Mouse (Mus musculus): ENCODE results near the gene Robo2.

The Robo2 gene

DNA sequence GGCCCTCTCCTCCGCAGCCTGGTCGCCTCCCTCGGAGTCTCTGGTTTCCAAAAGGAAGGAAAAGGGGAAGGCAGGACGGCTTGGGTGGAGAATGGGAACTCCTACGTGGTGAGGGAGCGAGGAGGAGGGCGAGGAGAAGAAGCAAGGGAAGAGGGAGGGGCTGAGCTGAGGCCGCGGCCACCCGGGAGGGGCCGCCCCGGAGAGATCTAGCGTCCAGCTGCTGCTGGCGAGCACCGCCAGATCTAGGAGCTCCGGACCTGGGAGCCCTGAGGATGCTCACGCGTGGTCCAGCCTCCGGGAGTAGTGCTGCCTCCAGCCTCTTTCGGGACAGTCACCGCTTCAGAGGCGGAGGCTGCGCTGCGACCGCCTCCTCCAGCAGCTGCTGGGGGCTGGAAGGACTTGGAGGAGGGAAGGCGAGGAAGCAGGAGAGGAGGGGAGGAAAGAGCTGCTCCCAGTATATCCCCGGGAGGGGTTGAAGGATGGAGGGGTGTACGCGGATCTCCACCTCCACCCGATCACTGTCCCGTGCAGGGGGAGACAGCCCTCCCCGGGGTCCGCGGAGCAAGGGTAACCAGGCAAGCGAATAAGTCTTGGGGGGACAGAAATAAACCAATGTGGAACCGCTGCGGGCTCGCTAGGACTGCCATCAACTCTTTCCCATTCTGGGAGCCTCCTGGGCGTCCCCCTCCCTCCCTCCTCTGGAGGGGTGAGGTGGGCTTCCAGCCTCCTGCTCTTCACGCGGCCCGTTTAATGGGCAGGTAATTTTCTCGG is at the start of gene Robo2:
TSS of gene Robo2 (minus strand) at position 345 of the 771 bp plus-strand sequence.
- in situ Hi-C loops (cut with MboI, MseI): no loop called here

DNA sequence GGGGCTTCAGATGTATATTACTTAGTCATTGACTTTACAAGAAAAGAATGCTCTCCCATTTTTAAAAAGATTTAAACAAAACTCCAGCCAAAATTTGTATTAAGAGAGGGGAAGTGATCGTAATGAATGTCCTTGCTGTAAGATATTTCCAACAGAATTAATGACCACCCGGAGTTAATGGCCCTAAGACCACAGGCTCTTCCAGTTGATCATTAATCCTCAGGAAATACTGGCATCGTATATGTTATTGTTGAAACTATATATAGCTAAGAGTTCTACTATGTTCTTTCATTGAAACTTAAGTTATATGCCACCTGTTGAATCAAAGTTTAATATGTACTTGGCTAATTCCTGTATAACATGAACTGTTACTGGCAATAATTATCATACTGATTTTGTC is 46.5 kb upstream of the Robo2 start:
- in situ Hi-C loops (cut with MboI, MseI): no loop called here

DNA sequence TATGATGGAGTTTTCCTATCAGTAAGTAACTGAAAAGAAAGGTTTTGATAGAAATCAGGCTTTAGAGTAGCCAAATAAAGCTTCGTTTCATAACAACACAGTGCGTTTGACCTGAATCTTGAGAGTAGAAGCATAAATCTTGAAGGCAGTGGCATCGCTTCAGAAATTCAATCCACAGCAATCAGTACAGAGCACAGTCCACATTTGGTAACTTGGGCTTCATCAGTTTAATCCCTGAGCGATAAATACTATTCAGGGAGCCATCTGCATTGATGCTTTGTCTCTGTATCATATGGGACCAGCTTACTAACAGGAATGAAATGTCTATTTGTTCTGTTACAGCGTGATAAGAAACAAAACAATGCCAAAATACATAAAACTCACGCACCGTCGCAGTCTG is 46.1 kb upstream of the Robo2 start:
- in situ Hi-C loops (cut with MboI, MseI): no loop called here

DNA sequence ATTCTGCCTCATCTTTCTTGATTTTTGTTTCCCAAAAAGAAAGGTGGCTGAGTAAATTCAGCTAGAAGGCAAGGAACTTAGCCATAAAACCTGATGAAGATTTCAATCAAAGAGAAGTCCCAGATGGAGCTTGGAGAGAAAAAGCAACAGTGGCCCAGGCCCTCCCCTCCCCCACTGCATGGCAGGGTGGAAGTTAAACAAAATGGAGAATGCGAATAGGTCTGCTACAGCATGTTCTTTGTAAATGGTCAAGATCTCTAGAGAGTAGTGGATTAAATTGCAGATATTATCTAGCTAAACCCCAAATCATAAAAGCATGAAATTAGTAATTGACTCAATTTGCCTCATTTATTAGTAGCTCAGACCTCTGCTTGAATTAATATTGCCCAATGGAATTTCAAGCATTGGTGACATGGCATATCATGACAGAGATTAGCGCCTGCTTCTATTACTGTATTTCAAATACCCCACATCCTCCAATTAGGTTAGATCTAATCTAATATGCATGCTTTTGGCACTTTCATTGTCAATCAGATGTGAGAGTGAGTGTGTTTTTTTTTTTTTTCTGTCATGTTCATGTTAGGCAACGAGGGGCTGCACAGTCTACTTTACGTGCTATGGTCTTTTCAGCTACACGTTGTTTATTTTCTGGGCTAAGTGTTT is 45.3 kb upstream of the Robo2 start:
- in situ Hi-C loops (cut with MboI, MseI): no loop called here

DNA sequence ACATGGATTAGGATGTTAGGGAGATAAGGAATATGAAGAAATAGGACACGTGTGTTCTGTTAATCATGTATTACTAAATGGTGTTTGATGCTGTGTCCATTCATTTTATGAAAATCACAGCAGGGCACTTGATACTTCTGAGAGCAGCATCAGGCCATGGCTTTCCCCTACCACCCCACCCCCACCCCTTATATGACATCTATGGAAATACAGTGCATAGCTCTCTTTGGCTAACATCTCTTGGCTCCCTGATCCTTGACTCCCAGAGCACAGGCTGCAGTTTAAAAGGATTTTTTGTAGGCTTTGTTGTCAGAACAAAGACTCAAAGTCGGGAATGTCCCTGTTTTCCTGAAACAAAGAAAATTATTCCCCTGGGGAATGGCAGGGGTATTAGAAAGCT is 43.6 kb upstream of the Robo2 start:
- in situ Hi-C loops (cut with MboI, MseI): no loop called here

DNA sequence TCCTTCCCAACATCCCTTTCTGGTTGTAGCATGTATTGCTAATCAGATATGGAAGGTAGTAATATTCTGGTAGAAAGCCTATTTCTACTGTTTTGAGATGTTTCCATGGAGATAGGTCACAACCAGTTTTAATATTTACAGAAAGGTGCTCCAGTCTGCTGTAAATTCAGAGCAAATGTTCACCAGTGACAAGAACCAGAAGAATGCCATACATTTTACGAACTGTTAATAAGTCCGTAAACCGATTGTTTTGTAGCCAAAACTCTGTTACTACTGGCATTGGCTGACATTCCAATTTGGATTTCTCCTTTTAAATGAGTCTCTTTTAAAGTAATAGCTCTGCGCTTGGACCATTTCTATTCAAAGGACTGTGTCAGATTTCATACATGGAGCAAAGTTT is 36.4 kb upstream of the Robo2 start:
- in situ Hi-C loops (cut with MboI, MseI): no loop called here

DNA sequence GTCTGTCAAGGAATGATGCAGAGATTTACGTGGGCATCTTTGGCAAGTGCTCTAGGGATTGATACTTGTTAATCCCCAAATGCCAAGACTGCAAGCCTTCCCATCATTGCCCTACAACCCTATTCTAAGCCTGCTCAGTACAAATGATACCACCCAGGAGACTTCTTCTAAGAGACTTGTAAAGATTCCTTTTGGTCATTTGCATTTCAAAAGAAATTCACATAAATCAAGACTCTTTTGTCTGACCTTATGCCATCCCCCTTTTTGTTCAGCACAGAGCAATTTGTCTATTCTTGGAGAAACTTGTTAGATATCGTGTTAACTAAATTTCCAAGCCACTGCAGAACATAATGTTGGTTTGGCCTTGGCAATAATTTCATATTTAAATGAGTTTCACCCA is 15.4 kb upstream of the Robo2 start:
- in situ Hi-C loops (cut with MboI, MseI): no loop called here

DNA sequence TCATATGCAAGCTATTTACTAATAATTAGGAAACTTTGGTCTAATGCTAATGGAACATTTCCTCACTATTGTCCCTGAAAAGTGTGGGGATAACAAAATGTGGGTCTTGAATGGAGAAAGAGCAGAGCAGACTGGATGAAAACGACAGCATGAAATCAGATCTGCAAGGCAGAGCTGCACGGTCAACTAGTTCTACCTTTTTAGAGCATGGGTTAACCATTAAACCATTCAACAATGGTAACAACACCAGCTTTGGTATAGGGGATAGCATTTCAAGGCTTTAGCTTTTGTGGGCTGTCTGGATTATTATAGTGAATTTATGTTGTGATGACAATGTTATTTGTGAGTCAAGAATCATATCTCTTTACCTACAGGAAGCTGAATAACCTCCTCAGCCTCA is 8.7 kb upstream of the Robo2 start:
- in situ Hi-C loops (cut with MboI, MseI): no loop called here

DNA sequence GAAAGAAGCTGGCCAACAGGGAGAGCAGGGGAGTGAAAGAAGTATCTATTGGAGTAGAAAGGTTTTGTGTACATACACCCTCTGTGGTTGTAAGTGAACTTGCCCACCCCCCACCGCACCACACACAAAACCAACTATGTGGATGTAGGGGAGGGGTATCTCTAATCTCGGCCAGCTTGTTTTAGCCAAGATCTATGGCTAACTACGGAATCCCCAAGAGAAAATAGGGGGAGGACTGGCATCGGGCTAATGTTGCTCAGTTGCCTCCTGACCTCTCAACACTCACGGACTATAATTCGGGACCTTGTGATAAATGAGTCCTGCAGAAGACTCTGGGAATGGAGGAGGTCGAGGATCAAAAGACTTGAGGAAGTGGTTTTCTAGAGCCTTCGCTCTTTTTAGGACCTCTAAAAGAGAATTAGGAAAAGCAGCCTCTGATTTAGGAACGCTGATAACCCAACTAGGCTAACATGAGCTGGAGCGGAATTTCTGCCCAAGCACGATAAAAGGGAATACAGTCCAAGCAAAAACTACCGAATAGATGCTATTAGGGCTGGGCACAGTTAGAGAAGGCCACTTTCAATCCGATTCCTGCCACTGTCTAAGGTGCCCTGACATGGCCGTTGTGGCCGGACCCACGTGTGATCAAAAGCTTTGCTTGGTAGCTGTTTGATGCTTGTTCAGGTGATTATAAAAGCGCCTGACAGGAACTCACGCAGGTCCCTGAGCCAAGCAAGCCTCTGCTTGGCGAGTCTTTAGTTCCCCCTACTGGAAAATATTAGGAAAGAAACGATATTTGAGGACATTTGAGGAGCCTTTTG is 1.1 kb upstream of the Robo2 start:
- in situ Hi-C loops (cut with MboI, MseI): no loop called here

DNA sequence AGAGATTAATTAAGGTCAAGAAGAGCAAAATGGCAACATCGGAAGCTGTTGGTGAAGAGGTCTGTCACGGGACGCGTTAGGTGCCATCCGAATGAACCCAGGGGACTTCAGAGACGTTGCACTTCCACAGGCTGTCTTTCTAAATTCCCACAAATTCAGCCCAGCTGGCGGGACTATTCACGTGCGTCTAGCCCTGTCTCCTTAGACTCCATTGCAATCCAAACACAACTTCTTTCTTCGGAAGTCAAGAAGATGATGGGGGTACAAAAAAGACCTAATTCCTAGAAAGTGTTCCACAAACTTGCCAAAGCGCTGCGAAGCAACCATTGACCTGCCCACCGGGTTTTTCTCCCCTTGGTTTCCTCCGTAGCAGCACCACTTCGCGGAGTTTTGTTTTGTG is 604 bp downstream of the Robo2 start:
- in situ Hi-C loops (cut with MboI, MseI): no loop called here

DNA sequence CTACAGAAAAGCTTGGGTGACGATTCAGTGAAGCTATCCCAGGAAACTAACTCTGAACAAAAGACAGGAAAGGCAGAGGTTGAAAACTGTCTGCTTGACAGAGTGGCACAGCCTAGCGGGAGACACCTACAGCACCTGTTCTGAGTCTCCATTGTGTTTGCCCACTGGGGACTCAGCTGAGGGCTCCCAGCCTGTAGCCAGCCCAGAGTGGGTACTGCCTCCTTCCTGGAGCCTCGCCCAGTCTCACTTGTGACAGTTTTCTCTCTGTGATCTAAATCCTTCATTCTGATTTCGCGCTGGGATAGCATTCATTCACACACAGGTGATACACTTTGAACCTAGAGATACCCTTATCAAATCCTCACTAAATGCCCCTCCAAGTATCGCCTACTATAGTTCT is 1.5 kb downstream of the Robo2 start:
- in situ Hi-C loops (cut with MboI, MseI): no loop called here

DNA sequence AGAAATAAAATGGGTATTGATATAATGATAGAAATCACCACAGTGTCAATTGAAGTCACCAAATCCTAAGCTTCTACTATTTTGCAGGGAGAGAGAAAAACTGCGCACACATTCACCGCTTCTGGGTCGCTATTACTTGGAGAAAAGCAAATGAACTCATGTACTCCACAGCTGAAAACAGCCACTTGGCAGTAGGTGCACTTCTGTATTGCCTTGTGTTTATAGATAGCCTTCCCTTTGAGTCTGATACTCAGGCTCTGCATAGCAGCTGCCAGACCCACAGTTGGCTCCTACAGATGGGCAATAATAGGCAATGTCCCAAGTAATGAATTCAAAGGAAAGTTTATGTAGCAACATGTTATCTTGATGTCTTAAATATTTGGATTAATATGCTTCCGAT is 2.1 kb downstream of the Robo2 start:
- in situ Hi-C loops (cut with MboI, MseI): no loop called here

DNA sequence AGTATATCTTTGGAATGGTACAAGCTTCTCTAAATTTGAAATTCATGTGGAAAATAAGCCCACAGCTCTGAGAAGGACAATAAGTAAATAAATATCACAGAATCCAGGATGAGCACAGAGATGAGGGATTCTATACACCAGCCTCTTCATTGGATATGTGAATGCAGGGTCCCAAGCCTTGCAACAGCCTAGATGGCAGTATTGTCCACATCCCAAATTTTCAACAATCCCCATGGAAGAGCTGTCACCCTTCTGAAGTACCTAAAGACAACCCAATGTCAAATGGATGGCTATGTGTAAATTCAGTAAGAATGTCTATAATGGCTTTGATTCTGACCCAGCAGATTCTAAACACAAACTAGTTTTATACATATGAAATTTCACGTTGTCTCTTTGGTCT is 3.1 kb downstream of the Robo2 start:
- in situ Hi-C loops (cut with MboI, MseI): no loop called here

DNA sequence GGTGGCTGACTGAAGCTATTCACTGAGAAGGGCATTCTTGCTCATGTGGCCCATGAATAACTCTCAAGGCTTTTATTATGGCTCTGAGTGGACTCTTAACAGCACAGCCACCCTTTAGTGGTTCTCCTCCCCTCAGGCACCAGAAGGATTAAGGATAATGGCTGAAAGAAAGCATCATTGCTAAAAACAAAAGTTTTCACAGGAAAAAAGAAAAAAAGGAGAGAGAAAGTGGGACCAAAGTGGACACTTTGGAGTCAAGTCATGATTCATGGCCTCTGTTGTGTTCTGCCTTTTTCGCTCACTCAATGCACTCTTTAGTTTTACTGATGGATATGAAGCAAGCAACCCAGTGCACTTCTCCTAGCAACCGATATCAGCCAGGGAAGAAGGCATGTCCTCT is 14.3 kb downstream of the Robo2 start:
- in situ Hi-C loops (cut with MboI, MseI): no loop called here

DNA sequence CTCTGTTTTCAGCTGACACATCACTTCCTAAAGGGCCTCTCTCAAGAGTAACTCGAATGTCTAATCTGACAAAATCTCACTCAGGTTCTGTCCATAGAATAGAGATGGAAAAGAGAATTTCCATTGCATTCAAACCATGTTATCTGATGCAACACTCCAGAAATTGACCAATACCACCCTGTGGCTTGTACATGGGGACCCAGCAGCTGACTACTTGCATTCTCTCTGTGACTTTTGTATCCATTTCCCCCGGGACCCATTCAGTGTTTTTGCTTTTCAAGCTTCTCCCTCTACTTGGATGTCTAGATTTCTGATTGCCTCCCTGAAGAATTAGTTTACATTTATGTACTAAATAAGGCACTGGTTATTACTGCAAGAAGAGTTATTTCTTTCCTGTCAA is 15.9 kb downstream of the Robo2 start:
- in situ Hi-C loops (cut with MboI, MseI): no loop called here

DNA sequence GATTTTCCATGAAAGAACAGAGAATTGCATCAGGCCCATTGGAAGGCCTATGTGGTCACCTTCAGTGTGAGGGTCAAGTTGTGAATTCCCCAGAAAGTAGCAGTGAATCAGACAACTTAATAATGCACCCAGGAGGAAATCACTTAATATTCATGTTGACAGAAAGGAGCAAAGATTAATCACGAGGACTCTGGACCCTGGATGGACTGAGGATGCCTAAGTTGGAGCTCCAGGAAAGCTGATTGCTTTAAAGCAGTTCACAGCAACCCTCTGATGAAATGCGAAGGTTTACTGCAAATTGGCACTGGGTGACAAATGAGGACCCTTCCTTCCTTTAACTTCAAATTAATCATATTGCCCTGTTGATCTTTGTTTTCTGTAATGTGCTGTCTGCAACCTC is 32.2 kb downstream of the Robo2 start:
- in situ Hi-C loops (cut with MboI, MseI): no loop called here

DNA sequence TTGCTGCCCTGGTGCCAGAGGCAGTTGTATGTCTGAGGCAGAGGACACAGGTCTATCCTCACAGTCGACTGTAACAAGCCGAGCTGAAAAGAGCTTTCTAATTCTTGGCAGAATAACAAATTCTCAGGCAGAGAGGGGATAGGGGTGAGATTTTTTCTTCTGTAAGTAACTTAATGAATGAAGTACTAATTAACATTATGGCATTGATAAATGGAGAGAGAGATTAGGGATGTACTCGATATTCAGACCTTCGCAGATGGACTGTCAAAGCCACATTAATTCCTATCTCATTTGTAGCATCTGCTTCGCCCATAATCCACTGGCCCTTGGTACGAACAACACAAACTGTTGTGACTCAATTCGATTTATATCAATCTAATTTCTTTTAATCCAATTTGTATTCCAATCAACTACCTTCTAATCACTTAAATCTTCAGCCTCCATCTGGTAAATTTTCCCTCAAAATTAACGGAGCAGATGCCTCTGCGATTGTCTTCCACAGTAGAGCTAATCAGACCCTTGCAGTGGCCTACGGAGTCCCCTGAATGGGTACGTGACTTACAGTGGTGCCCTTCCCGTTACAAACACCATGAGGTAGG is 36.2 kb downstream of the Robo2 start:
- in situ Hi-C loops (cut with MboI, MseI): no loop called here

DNA sequence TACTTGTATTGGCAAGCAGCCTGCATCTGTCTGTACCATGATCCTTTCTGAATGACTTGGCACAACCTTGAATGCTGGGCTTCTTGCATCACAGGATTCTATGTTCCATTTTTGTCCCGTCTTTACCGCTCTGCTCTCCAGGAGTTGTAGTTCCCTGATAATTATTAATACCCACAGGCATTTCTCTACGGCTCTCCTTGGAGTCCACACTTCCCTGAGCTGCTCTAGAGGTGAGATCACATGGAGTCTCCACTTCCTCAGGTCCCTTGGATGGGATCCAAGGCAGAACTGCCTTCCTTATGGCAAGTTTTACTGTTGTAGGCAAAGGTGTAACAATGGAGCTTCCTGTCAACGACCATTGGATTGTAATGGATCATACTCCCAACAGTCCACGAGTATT is 37.1 kb downstream of the Robo2 start:
- in situ Hi-C loops (cut with MboI, MseI): no loop called here

DNA sequence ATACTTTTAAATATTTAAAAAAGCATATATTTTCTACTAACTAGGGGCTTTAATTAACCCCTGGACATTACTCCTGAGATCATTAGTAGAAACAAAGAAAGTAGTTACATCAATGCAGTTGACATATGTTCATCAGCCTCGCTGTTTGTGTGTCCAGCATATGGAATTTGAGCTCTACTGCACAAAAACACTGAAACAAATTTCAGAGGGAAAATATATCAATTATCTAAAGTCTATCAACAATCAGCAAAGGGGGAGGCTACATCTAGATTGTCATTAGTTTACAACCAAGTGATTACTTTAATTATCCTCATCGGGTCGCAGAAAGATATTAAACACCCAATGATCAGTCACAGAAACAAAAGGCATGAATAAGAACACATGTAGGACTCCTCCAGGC is 38.2 kb downstream of the Robo2 start:
- in situ Hi-C loops (cut with MboI, MseI): no loop called here

DNA sequence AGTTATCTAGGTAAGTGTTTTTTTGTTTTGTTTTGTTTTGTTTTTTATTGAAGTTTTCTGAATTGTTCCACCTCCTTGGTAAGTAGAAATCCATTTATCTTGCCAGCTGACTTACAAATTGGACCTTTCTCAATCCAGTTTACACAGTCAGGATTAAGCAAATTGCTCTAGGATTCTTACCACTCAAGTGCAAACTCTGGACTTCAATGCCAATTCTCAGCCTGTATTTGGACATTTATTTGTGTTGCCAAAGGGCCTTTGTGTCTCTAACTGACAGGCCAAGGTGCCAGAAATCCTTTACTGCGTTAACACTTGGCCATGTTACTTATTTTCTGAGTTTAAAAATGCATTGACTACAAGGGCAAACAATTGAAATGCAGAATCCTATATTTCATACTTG is 38.7 kb downstream of the Robo2 start:
- in situ Hi-C loops (cut with MboI, MseI): no loop called here

DNA sequence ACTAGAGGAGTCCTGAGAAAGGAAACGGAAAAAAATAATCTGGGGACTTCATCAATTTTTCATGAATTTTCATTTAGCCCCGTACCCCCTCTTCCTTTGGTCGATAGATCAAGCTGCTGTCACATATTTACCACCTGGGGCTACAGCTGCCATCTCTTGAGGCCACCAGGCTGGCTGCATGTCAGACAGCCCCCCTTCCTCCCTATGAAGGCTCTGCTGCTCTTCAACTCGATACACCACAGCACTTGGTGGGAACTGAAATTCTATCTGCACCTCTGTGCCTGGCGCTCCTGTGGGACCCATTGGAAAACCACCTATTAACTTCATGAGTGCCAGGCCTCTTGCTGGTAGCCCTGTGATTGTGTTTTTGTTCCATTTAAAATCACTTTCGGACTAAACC is 63.2 kb downstream of the Robo2 start:
- in situ Hi-C loops (cut with MboI, MseI): no loop called here

DNA sequence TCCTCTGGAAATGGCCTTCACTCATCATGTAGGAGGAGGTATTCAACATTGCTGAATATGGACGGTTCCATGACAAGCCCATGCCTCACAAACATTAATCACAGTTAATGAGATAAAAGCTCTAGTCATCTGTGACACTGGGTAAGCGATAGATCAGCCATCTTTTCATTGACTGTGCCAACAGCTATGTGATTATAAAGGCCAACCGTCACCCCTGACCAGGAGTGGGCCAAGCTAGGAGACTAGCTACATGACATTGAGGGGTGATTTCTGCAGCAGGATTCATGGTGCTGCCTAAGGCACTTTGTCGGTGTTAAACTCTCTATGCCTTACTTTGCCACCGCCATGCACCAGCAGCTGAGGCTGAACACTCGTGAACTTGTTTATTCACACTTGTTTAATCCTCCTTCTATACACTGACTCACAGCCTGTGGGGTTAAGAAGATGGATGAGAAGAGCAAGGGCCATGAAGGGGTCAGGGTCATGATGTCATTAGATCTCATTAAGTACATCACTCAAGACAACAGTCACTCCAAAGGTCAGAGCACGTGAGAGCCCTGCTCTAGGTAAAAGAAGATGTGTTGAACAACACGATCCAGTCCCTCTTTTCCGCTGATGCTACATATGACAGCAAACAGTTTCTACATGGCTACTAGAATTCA is 72.5 kb downstream of the Robo2 start:
- in situ Hi-C loops (cut with MboI, MseI): no loop called here

All from T-helper 1 cell (primary cell).